Mouse (Mus musculus) R1 (cell line): ENCODE results near the gene Rita1.

Experiments
- DNase-seq: peaks from one replicate; pipeline ENCODE4 v3.0.0-alpha.2; 2018; ENCODE audit warnings: low read depth, low spot score

Rita1 gene

DNA sequence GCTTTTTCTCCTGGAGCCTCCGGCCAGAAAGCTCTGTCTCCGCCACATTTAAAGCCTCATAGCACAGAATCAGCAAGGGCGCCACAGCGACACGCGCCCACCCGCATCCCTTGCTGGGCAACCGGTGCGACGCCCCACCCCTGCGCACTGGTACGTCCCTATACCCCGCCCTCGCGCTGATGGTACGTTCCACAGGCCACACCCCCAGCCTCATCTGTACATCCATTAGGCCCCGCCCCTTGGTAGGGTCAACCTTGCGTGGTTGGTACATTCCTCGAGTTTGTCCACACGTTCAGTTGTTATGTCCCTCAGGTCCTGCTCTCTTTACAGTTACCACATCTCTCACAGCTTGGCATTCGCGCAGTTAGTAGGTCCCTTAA lies at the start of gene Rita1, which contains the start of gene Ddx54:
Gene Rita1 (minus strand): TSS at position 148 of the 380 bp plus-strand sequence.
Gene Ddx54 (plus strand): TSS at position 298 of the 380 bp plus-strand sequence.
- peak; percentile 96 for DNase-seq

DNA sequence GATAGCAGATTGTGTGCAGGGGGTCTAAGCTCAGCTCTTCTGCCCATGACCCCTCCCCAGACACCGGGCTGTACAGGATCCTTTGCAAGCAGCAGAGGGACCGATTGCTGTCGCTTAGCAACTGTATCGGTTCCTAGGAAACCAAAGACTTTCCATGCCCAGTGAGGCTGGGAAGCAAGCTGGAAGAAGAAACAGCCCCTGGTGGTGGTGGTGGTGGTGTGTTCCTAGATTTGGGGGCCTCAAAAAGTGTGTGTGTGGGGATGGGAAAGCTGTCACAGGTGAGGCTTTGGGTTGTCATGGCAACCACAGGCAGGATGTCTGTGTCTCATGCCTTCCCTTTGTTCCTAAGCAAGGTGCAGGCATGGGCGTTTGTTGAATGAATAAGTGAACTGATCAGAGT lies 48.4 kb upstream of the Rita1 start:
- DNase-seq, result peak; percentile 82

DNA sequence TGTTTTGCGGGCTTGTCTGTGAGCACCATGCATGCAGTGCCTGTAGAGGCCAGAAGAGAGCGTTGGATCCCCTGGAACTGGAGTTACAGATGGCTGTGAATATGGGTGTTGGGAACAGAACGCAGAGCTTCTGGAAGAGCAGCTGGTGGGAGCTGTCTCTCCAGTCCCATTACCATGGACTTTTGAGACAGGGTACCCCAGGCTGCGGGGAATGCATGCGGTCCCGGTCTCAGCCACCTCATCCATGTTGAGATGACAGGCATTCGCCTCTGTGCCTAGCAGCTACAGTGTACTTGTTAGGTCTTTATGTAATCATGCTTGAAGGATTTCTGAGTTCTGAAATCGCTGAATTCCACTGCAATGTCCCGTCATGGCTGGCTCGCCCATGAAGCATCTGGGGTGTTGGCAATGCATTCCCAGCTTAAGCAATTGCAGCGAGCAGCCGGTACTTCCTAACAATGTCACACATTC lies 43.9 kb upstream of the Rita1 start:
- DNase-seq, result no peak

DNA sequence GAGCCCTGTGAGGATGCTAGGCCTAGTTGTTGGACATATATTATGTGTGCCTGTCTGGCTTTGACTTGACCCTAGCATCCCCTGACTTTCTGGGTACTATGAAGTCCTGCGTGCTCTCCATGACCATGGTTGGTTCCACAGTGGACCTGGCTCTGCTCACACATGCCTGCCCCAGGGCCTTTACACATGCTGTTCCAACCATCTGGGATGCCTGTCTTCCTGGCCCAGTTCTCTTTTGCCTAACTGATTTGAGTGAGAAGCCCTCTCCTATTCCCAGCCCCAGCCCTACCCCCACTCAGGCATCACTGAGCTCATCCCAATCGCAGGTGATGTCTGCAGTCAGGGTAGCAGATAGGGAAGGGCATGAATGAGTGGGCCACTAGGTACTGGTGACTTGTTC lies 41.5 kb upstream of the Rita1 start:
- no peak for DNase-seq

DNA sequence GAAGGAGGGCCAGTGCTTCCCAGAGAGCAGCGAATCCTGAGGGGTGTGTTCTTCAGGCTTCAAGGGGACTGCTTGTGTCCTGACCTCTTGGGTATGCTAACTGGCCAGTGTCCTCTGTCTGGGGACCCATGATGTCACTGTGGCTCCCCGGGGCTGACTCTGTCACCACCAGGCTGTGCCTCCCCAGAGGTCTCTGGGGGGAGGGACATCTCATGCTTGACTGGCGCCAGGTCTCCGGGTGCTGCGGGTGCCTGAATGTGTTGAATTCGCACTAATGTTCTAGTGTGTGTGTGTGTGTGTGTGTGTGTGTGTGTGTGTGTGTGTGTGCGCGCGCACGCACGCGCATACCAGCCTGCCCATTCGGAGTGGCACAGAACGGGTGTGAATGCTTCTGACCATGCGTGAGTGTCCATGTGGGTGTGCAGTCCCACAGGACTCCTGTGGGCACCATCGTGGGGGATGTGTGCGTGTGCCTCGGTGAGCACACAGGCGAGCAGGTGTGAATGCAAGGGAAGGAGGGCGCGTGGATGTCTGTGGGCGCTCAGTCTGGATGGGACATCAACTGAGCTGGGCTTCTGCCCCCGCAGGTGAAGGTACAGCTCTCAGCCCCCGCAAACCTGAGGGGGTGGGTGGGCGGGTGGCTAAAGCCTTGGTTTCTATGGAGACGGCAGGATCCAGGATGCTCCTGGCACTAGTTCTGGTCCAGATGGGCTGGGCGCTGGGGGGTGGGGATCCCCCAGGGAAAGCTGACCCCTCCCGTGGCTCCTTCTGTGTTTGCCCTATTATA lies 40.7 kb upstream of the Rita1 start:
- DNase-seq, result no peak

DNA sequence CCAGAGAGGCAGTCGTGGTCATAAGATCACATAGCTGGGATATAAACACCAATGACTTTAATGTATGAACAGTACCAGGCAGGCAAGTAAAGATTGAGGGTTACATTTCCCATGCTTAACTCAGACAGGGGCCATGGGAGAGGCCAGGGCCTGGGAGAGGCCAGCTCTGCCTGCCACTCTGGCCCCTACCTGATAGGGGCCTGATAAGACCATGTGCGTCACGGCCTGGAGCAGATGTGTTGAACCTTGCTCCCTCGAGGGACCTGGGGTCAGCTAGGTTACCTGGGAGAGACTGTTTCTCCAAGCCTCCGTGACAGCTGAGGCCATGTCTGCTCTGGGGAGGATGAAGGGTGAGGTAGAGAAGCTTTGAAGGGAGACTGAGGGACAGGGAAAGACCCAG lies 38.8 kb upstream of the Rita1 start:
- no peak for DNase-seq

DNA sequence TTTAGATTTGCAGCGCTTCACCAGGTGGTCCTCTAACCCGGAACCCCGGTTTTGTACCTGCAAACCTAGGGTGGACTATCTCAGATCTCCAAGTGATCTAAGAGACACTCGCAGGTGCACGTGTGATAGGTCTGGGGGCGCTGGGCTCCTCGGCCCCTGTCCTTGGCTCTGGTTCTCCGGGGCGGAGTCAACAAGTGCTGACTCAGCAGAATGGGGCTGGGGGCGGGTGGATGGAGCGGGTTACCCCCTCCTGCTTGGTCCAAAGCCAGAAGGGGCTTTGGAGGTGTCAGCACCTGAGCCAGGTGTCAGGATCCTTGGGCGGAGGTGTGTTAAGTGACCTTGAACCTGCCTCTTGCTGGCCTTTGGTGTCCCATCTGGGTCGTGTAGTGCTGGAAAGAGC lies 37.5 kb upstream of the Rita1 start:
- DNase-seq, result no peak

DNA sequence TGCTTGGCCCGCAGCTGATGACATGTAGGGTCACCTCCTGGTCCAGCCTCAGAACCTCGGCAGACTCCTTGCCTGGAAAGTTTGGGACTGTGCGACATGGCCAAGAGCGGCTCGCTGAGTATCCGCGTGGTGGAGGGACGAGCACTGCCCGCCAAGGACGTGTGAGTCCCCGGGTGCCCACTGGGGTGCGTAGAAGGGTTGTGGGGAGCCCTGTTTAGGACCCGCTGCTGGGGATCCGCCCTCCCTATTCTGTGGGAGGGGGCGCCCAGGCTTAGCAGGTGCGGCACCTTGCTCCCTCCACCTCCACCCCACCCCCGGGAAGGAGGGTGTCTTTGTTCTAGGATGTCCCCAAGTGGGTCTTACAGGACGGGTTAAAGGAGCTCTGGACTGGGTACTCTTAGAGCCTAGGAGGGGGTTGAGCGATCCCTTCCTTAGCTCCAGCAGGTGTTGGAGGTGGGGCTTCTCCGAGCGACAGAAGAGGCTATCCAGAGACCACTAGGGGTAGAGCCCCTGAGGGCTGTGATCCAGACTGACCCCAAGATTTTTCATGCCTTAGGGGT lies 37.1 kb upstream of the Rita1 start:
- no peak for DNase-seq

DNA sequence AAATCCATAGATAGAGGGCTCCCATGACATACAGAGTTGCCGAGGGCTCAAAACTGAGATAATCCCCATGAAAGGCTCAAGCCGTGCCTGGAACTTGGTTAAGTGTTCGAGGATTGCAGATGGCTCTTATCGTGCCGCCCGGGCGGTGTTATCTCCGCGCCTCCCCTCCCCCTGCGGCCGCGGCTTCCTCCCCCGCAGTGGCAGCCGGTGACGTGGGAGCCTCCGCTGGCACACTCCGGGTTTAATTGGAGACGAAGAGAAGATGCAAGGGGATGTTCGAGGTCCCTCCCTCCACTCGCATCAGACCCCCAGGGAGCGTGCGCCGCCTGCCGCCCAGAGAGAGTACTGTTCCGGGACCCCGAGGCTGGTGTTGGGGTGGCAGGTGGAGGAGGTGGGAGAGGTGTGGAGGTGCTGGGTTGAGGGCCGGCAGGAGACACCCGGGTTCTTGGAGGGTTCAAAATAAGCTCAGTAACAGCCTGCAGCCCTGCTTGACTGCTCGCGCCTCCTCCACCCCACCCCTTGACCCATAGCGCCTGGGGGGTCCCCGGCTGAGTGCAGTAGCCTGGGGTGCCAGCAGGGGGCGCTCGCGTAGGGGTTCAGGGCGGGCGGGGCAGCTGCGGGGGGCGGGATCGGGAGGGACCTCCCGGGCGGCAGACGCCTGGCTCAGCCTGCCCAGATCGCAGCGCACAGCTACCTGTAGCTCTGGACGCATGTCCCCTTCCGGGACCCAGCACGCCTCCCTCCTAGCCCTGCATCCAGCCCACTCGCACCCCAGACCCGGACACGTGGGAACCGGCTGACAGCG lies 36.4 kb upstream of the Rita1 start, which contains the start of gene Rasal1:
Gene Rasal1 (plus strand): TSS at position 244 of the 805 bp plus-strand sequence.
- peak; percentile 73 for DNase-seq

DNA sequence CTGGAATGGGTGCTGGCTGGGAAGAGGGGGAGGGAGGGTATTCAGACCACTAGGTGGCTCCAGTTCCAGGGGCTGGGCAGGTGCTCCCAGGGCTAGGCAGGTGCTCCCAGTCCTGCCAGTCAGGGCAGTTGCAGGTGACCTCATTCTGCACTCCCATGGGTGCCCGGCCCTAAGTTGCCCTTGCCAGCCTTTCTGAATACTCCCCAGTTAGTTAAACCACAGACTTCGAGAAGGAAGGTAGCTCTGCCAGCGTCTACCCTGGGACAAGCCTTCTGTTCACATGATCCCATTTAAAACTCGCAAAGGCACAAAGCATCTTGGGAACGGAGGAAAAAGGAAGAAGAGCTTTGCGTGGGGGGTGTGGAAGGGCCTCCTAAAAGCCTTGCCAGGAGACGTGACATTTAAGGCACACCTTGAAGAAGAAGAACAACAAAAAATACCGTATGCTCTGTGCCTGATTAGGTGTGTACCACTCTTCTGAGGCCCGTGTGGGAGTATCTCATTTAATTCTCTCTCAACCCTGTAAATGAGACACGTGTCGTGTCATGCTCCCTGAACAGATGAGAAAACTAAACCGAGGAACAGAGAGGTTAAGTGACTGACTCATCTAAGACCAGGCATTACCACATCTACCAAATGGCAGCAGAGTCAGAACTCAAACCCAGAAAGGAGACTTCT lies 35.6 kb upstream of the Rita1 start:
- DNase-seq, result no peak

DNA sequence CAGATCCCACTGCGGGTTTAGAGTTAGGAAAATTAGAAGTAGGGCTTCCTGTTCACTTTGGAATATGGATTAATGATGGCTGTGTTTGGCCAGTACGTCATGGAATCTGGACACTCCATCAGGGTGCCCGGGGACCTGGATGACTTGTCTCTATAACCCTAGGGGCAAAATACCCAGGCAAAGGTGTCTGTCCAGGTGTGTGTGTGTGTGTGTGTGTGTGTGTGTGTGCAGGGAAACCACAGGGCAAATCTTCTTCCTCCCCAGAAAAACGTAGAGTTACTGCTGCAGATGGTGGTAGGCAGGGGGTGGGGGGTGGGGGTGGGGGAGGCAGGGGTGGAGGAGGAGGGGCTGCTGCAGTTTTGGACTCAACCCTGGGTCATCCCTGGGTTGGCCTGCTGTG lies 35.0 kb upstream of the Rita1 start:
- DNase-seq, result no peak

DNA sequence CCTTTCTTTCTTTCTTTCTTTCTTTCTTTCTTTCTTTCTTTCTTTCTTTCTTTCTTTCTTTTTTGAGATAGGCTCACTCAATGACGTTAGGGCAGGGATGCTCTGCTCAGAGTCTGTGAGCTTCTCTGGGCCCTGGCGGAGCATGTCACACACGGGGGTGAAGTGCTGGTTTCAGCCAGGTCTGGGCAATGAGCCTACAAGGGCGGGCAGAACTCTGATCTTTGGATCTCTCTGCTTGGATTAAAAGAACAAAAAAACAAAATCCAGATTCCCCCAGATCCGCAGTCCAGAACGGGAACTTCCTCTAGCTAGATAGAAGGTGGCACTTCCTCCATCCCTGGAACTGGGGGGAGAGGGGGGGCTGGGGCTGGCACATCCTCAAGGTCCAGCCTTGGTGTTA lies 33.5 kb upstream of the Rita1 start:
- no peak for DNase-seq

DNA sequence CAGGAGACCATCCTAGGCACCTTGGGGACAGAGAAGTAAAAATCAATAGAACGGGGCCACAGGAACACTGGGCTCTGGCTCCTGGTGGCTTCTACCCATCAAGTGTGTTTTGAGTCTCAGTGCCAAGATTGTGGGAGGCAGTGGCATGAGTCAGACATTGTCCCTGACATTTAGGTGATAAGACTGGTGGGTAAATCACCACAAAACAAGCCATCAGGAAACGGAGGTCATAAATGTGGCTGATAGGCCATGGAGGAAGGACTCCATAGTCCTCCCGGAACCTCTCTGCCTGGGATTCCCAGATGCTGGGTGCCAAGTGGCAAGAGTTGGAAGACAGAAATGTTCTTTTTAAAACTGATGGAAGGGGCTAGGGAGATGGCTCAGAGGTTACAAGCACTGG lies 31.8 kb upstream of the Rita1 start:
- no peak for DNase-seq

DNA sequence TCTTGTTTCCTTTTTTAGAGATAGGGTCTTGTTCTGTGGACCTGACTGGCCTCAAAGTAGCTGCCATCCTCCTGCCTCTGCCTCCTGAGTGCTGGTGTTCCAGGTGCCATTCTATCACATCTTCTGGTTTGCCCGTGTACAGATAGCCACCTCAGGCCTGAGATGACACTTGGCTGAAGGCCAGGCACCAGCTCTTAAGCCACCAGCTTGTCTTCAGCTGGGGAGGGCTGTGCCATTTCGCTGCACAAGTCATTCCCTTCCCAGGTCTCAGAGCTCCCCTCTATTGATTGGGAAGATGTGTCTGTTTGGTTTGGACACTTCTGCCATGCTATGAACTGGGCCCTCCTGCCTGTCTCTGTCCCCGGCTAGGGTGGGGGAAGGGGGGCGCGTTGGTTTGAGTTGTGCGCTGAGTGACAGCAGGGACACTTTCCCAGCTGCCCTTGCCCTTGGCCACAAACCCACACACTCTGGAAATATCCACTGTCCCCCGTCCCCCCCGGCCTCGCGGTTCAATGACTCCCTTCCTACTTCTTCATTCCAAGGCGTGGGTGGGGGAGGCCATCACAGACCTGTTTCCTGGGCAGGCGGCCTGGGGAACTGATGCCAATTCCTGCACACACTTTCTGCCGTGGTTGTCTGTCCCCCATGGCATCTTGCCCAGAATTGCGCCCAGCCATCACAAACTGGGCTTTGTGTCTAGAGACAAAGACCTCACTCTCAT lies 31.1 kb upstream of the Rita1 start:
- no peak for DNase-seq

DNA sequence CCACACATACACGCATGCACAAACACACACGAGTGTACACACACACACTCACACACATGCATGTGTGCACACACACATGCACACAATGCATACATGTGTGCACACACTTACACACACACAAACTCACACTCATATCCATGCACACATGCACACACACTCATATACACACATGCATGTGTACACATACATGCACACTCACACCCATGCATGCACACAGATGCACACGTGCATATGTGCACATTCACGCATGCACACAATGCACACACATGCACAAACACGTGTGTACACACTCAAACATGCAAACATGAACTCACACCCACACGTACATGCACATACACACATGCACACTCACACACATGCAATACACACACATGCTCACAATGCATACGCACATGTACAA lies 27.7 kb upstream of the Rita1 start:
- no peak for DNase-seq

DNA sequence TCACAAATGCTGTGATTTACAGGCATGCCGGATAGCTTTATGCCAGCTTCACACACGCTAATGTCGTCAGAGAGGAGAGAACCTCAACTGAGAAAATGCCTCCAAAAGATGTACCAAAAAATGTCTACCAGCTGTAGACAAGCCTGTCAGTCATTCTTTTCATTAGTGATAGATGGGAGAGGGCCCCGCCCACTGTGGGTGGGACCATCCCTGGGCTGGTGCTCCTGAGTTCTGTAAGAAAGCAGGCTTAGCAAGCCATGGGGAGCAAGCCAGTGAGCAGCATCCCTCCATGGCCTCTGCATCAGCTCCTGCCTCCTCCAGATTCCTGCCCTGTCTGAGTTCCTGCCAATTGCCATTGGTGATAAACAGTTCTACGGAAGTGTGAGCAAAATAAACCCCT lies 23.2 kb upstream of the Rita1 start:
- DNase-seq, result peak; percentile 57

DNA sequence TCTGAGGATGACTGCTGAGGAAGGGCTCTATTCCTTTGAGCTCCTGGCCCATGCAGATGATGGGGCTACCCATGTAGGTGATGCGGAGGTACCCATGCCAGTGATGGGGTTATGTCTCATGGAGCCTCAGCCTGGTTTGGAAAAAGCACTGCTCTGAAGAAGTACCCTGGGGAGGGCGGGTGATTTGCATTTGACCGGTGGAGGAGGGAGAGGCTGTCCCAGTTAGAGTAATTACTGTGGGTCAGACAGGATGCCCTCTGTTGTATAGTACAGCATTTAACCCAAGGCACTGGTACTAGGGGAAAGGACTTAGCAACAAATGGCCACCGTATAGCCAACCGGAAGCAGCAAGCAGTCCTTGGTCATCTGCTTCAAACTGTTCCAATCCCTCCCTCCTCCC lies 22.5 kb upstream of the Rita1 start:
- DNase-seq, result no peak

DNA sequence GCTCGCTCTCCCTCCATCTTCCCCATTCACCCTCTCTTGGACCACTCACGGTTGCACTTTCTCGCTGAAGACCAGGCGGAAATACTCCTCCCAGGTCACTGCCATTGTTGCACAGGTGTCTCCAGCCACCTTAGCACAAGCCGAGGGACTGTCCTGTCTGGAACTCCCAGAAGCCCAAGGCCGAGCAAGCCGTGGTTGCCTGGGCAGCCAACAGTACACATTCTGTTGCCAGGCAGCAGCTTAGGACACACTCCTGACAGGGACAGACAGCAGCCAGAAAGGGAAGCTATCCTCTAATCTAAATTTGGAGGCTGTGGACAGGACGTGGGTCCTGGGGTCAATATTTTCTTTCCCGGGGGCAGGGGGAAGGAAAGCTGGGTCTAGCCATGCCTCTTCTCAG lies 21.7 kb upstream of the Rita1 start, which contains the start of gene Cfap73:
Gene Cfap73 (minus strand): TSS at position 105 of the 400 bp plus-strand sequence.
- no peak for DNase-seq

DNA sequence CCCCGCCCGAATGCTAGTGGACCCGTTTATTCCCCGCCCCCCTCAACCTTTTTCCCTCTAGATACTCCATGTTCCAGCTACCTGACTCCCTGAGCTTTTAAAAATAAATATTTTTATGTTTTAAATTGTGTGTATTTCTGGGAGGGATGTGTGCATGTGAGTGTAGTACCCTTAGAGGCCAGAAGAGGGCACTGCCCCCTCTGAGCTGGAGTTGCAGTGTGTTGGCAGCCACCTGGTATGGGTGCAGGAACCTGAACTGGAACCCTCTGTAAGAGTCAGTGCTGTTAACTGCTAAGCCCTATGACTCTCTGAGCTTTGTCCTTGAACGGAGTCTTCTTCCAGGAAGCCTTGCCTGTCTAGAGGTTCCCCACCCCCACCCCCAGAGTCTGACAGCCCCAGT lies 19.5 kb upstream of the Rita1 start:
- no peak for DNase-seq

DNA sequence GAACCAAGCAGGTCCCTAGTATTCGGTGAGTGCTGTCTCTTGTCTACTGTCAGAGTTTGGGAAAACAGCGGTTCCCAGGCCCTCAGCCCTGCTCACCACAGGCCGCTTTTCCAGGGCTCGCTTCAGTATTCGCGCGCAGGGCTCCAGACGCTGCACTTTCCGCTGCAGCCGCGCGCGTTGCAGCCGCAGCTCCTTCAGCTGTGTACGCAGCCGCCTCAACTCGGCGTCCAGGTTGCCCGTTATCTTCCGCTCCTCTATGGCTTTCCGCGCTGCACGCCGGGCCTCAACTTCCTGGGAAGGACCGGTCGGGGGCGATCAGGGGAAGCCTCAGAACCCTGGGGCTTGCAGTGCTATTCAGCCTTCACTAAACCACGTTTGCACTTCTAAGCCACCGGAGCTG lies 18.7 kb upstream of the Rita1 start:
- DNase-seq, result no peak

DNA sequence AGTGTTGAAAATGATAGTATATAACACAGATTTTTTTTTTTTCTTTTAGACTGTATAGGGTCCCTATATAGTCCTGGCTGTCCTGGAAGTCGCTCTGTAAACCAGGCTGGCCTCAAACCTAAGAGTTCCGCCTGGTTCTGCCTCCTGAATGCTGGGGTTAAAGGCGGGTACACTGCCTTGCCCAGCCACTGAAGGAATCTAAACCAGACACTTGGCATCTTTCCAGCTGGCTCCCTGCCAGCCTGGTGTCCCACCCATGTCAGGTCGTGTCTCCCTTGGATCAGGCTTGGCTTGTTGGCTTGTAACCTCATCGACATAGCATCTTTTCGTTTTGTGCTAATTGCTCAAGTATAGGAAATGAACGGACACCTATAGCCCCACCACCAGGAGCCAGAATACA lies 16.2 kb upstream of the Rita1 start:
- DNase-seq, result no peak
